Mouse (Mus musculus): Measurements from ENCODE around the gene Slc2a3.
A peak's percentile ranks its signal among the peaks of the same experiment; 100 is the strongest.

Slc2a3 gene

DNA sequence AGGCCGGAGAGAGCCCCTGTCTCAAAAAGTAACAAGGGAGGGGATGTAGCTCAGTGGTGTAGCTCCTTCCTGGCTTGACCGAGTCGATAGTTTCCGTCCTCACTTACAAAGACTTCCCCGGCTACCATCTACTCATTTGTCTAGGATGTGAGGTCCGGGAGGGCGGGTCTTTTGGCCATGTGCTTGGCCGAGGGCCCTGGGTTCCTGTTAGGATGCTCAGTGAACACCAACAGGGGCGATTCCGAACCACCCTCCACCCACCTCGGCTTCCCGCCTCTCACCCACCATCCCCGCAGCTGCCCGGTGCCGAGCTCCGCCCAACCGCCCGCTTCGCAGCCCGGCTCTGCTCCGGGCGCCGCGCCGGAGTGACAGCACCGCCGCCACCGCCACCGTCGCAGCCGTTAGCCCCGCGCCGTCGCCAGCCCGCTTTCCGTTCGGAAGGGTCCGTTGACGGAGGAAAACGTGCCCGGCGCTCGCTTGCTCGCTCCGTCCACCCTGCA, at the start of gene Slc2a3:
Gene Slc2a3, minus strand, starts transcription at position 340 of the 500 bp plus-strand sequence.
- DNase-seq (ENCODE audit: low spot score in 2 of 2), result peak in 1 of 2 experiments; percentile 67

GRCm38 (mm10) chr6:122843759-122844158, 42.3 kb upstream of the Slc2a3 start:
- no peak for DNase-seq (ENCODE audit: low spot score in 2 of 2)

DNA sequence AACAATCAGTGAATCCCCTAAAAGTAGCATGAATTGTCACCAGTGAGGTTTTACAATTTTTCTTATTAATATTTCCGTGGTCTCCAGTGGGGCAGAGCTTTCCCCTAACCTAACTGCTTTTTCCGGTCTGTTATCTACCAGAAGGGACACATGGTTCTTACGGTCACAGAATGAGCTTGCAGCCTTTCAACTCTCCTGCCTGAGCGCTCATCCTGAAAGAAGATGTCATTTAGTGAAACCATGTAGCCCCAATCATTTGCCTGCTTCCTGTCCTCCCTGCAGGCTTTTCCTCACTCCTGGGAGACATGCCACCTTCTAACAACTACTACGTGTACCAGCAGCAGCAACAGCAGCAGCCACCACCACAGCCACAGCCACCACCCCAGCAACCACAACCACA, 36.1 kb upstream of the Slc2a3 start:
- DNase-seq (ENCODE audit: low spot score in 2 of 2), result no peak

DNA sequence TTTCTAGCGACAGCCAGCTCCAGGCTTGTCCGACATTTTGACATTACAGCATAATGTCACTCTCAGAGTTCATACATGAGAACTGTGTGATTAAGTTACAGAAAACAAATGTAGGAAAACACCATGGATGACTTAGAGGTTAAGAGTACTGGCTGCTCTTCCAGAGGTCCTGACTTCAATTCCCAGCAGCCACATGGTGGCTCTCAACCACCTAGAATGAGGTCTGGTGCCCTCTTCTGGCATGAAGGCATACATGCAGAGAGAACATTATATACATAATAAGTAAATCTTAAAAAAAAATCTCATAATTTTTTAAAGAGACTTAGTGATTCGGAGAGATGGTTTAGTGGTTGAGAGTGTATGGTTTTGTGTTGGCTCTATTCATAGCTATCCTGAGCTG, 35.5 kb upstream of the Slc2a3 start:
- DNase-seq (ENCODE audit: low spot score in 2 of 2), result no peak

DNA sequence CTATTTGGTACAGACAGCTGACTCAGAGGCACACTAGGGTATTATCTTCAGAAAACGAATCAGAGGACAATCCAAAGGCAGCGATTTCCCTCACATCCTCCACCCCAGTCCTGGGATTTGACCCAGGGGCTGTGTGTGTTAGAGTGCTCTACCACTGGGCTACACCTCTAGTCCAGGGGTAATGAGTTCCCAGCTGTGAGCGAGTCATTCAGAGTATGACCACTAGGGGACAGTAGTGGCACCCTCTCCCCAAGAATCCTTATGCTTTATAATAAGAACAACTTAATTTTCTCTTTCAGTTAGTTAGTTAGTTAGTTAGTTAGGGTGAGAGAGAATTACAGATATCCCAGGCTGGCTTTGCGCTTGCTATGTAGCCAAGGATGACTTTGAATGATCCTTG, 32.9 kb upstream of the Slc2a3 start:
- DNase-seq (ENCODE audit: low spot score in 2 of 2), result peak; percentile 65 to 82

- no peak for DNase-seq (ENCODE audit: low spot score in 2 of 2)
Measured at GRCm38 (mm10) chr6:122832880-122833279, 31.4 kb upstream of the Slc2a3 start.

DNA sequence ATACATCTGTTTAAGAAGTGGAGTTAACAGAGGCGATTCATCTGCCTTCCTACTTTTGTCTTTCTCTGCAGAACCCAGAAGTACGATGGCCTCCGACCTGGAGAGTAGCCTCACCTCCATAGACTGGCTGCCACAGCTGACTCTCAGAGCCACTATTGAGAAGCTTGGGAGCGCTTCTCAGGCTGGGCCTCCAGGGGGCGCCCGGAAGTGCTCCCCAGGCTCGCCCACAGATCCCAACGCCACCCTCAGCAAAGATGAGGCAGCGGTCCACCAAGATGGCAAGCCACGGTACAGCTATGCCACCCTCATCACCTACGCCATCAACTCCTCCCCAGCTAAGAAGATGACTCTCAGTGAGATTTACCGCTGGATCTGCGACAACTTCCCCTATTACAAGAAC, 26.6 kb upstream of the Slc2a3 start:
- peak; percentile 54 to 77 for DNase-seq (ENCODE audit: low spot score in 2 of 2)

- peak; percentile 52 to 76 for DNase-seq (ENCODE audit: low spot score in 2 of 2)
Measured at GRCm38 (mm10) chr6:122825923-122826742, 24.7 kb upstream of the Slc2a3 start.

- DNase-seq (ENCODE audit: low spot score in 2 of 2), result no peak
Measured at GRCm38 (mm10) chr6:122825166-122825565, 23.7 kb upstream of the Slc2a3 start.

DNA sequence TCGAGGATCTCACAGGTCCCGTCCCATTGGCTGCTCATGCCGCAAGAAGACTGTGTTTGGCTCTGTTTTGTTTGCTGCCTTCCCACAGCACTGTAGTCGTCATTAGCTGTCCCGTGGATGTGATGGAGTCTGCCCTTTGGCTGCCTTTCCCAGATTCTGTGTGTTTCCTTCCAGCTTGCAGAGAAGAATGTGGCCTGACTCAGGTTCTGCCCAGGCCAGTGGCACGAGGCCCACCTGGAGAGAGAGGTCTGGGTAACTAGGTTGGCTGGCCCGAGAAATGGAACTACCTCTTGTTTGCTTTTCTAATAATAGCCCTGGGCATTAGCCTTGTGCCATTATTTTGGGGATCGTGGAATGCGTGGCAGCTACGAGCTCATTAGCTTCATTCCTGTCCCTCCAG, 22.6 kb upstream of the Slc2a3 start:
- no peak for DNase-seq (ENCODE audit: low spot score in 2 of 2)

GRCm38 (mm10) chr6:122821822-122822221, 20.4 kb upstream of the Slc2a3 start:
- DNase-seq (ENCODE audit: low spot score in 2 of 2), result no peak

- peak in 1 of 2 experiments; percentile 26 for DNase-seq (ENCODE audit: low spot score in 2 of 2)
Measured at GRCm38 (mm10) chr6:122820799-122821650, 19.6 kb upstream of the Slc2a3 start.

- DNase-seq (ENCODE audit: low spot score in 2 of 2), result peak; percentile 29 to 76
Measured at GRCm38 (mm10) chr6:122820071-122820798, 18.8 kb upstream of the Slc2a3 start.

GRCm38 (mm10) chr6:122819306-122820070, 18.0 kb upstream of the Slc2a3 start, which contains the start of gene Foxj2:
Gene Foxj2 (plus strand): TSS chr6:122819914.
- DNase-seq (ENCODE audit: low spot score in 2 of 2), result peak; percentile 70 to 88

GRCm38 (mm10) chr6:122813640-122814039, 12.2 kb upstream of the Slc2a3 start:
- DNase-seq (ENCODE audit: low spot score in 2 of 2), result no peak

DNA sequence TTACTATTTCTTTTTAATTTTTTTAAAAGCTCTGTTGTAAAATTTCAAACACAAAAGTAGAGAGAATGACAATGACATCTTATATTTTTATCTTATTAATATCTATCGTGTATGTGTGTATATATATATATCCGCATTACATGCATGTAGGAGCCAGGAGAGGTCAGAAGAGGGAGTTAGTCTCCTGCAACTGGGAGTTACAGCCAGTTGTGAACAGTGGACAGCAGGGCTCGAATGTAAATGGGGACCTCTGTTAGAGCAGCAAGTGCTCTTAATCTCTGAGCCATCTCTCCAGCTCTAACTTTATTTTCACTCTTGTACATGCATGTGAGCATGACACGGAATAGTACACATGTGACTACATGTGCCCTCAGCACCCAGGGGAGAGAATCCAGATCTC, 11.3 kb upstream of the Slc2a3 start:
- DNase-seq (ENCODE audit: low spot score in 2 of 2), result no peak

DNA sequence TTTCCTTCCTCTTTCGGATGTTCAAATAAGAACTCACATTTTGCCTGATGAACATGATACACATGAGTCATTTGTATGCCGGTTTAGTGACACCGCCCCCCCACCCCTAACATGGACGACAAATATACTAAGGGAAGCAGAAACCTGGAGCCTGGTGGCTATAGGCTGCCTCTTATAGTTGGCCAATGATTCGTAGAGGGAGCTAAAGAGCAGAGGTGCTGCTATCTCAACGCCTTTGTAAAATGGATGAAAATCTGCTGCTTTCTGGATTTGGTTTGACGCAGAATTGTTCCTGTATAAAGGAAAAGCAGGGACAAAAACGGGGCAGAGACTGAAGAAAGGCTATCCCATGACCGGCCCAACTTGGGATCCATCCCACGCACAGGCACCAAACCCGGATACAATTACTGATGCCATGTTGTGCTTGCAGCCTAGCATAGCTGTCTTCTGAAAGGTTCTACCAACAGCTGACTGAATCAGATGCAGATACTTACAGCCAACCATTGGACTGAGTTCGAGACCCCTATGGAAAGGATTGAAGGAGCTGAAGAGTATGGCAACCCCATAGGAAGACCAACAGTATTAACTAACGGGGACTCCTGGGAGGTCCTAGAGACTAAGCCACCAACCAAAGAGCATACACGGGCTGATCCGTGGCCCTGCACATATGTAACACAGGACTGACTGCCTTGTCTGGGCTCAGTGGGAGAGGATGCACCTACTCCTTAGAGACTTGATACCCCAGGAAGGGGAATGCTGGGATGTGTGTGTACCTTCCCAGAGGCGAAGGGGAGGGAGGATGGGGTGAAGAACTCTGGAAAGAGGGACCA, 10.5 kb upstream of the Slc2a3 start:
- peak in 1 of 2 experiments; percentile 61 for DNase-seq (ENCODE audit: low spot score in 2 of 2)

- peak; percentile 94 to 97 for DNase-seq (ENCODE audit: low spot score in 2 of 2)
Measured at GRCm38 (mm10) chr6:122811280-122811652, 9.8 kb upstream of the Slc2a3 start.

DNA sequence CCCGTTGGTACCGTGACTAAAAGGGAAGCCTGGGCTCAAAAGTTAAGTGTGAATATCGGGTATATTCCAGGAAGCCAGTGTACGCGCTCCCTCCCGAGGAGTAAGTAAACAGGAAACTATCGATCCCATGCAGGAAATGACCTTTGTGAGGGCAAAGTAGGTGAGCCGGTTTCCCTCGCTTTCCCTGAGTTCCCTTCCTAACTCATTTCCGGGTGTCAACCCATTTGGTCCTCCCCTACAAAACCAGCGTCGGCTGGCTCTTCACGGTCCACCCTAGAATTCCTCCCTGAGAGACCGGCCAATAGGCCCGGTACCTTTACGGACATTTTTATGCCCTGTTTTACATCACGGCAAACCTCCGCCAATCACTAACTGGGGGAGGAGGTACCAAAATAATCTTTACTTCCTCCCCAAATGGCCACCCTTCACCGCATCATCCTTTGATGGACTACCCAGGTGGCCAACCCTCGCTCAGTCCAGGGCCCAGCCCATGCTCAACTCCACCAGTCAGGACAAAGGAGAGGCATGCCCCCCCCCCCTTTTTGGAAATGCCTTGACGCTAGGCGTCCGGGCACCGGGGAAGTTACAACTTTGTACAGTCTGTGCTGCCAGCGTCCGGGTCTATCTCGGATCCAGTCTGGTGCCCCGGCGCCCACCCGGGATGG, 9.3 kb upstream of the Slc2a3 start:
- peak; percentile 94 to 95 for DNase-seq (ENCODE audit: low spot score in 2 of 2)

All from spleen, postnatal 4 days (tissue).